Comparison of ENCODE assay signal across 15 mouse cellular contexts in the genomic region with DNA sequence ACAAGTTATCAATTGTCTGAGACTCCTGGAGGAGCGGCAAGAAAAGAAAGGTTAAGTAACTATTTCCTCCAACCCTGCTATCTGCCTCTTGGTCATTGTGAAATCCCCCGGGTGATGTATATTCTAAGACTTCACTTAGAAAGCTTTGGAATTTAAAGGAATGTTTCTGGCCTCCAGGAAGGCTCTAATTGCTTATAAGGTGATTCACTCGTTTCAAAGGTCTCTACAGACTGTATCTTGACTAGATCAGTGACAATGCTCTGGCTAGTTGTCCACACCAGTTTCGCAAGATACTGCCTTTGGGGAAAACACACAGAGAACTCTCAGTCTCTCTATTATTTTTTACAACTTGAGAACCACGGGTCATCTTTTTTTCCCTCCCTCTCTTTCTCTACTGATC. TPM values are rescaled to one million over a fixed set of nuclear protein-coding genes. Genes with fewer than 3 reads are reported as not detected.
DNase-seq lines count a peak whose midpoint lies in the region; ATAC-seq and TF ChIP-seq lines count a peak whose summit lies in the region.
"Had no signal": no experiment of that assay in that cellular context is flagged by ENCODE, and none has a peak within 500 bp of the region (broad histone marks: within the 10 kb centered on the region; RNA-seq: fewer than 3 reads in every experiment).

No protein-coding gene starts in this region.

- H3K4me2 ChIP-seq in liver, postnatal 0 days (ENCODE audit: low read depth, low read length), result peak overlapping the region; percentile 10; the same call in 1 of the 2 replicates
- H3K4me2 ChIP-seq in myocyte (ENCODE audit: low read depth), result peak overlapping the region; percentile 93
- no peak overlapping the region for H3K4me2 ChIP-seq in stomach, postnatal 0 days (replicated peaks; ENCODE audit: low read depth)
- H3K4me2 ChIP-seq: embryonic facial prominence, embryonic 13.5 days; forebrain, embryonic 12.5 days; heart, embryonic 11.5 days; liver, embryonic 15.5 days had no signal

- no peak overlapping the region for H3K4me3 ChIP-seq in liver, postnatal 0 days (ENCODE audit: low read depth, low read length)
- peak overlapping the region; percentile 7 for H3K4me3 ChIP-seq in myocyte
- H3K4me3 ChIP-seq in stomach, postnatal 0 days (ENCODE audit: low read depth, low read length), result no peak overlapping the region
- H3K4me3 ChIP-seq: embryonic facial prominence, embryonic 13.5 days; forebrain, embryonic 12.5 days; liver, embryonic 15.5 days had no signal

- H3ac ChIP-seq in myocyte (ENCODE audit: control insufficient read depth, insufficient read length), result no peak overlapping the region

- H3K9me3 ChIP-seq in liver, postnatal 0 days (ENCODE audit: low read length), result no peaks in the 10 kb centered on the region
- no peaks in the 10 kb centered on the region for H3K9me3 ChIP-seq in stomach, postnatal 0 days (ENCODE audit: control insufficient read depth, low read length)
- H3K9me3 ChIP-seq: embryonic facial prominence, embryonic 13.5 days; forebrain, embryonic 12.5 days; liver, embryonic 15.5 days had no signal

- H3K9ac ChIP-seq in liver, postnatal 0 days (replicated peaks), result no peak overlapping the region
- no peak overlapping the region for H3K9ac ChIP-seq in stomach, postnatal 0 days (ENCODE audit: low read length)
- H3K9ac ChIP-seq: embryonic facial prominence, embryonic 13.5 days; forebrain, embryonic 12.5 days; liver, embryonic 15.5 days had no signal

- no peaks in the 10 kb centered on the region for H3K79me2 ChIP-seq in myocyte (ENCODE audit: control insufficient read depth, insufficient read depth)

- H3K36me3 ChIP-seq in liver, postnatal 0 days (replicated peaks; ENCODE audit: insufficient read depth, low read length), result no peaks in the 10 kb centered on the region
- H3K36me3 ChIP-seq in myocyte (ENCODE audit: control insufficient read depth, insufficient read depth), result no peaks in the 10 kb centered on the region
- no peaks in the 10 kb centered on the region for H3K36me3 ChIP-seq in stomach, postnatal 0 days (ENCODE audit: control insufficient read depth, insufficient read depth, low read length)
- H3K36me3 ChIP-seq: embryonic facial prominence, embryonic 13.5 days; forebrain, embryonic 12.5 days; liver, embryonic 15.5 days had no signal

- no peak for TF ChIP-seq EP300 in liver, postnatal 0 days (IDR thresholded peaks at IDR 0.05; ENCODE audit: low read depth)
- no peak for TF ChIP-seq EP300 in stomach, postnatal 0 days (optimal IDR thresholded peaks at IDR 0.05)

- no peak for TF ChIP-seq POLR2A in myocyte (IDR thresholded peaks at IDR 0.05; ENCODE audit: insufficient read length, low read depth)

- peak; percentile 41; the same call in 1 of the 2 replicates for ATAC-seq in liver, postnatal 0 days
- peak; percentile 24 for ATAC-seq in activated CD4-positive, CD25-positive, alpha-beta regulatory T cell, adult 4 months
- ATAC-seq in hematopoietic stem cell, adult 5-6 weeks (replicated peaks in 1 of 2; ENCODE audit: insufficient read depth in 1 of 2, low FRiP score in 2 of 2, low TSS enrichment in 1 of 2, low read depth in 1 of 2, poor library complexity in 2 of 2, severe bottlenecking in 2 of 2), result peak; percentile 28 to 44; a peak in 2 of 4 replicates
- no peak for ATAC-seq in stomach, postnatal 0 days (ENCODE audit: low FRiP score, low TSS enrichment)

- H3K4me1 ChIP-seq in liver, postnatal 0 days (ENCODE audit: insufficient read depth), result no peaks in the 10 kb centered on the region; the same call in 1 of the 2 replicates
- no peaks in the 10 kb centered on the region for H3K4me1 ChIP-seq in stomach, postnatal 0 days (replicated peaks; ENCODE audit: control insufficient read depth, insufficient read depth)
- H3K4me1 ChIP-seq: embryonic facial prominence, embryonic 13.5 days; forebrain, embryonic 12.5 days; liver, embryonic 15.5 days had no signal

- no peaks in the 10 kb centered on the region for H3K27me3 ChIP-seq in liver, postnatal 0 days (ENCODE audit: insufficient read depth, low read length)
- no peaks in the 10 kb centered on the region for H3K27me3 ChIP-seq in myocyte (ENCODE audit: control insufficient read depth, insufficient read depth, insufficient read length)
- H3K27me3 ChIP-seq in stomach, postnatal 0 days (ENCODE audit: control insufficient read depth, insufficient read depth, low read length), result no peaks in the 10 kb centered on the region
- H3K27me3 ChIP-seq: embryonic facial prominence, embryonic 13.5 days; forebrain, embryonic 12.5 days; liver, embryonic 15.5 days had no signal

- no peak for DNase-seq in liver, postnatal 0 days
- no peak for DNase-seq in liver
- DNase-seq in left cerebral cortex, adult 8-10 months (ENCODE audit: low spot score in 2 of 2), result no peak
- no peak for DNase-seq in stomach, postnatal 0 days (ENCODE audit: low spot score)
- DNase-seq in testis, postnatal 14 days (ENCODE audit: low spot score), result no peak
- DNase-seq: cerebellum, postnatal 36 days; gastrocnemius, postnatal 36 days; layer of hippocampus, postnatal 36 days had no signal

- 25% methylated on average over 5 of the region's 5 CpGs for WGBS in liver, postnatal 0 days (ENCODE audit: insufficient replicate concordance)
- WGBS in stomach, postnatal 0 days, result 37% methylated on average over 5 of the region's 5 CpGs

- TF ChIP-seq CTCF in liver, postnatal 0 days (IDR thresholded peaks at IDR 0.05; ENCODE audit: low read depth), result no peak
- TF ChIP-seq CTCF in stomach, postnatal 0 days (IDR thresholded peaks at IDR 0.05; ENCODE audit: low read depth), result no peak

- peak overlapping the region; percentile 30; the same call in 1 of the 2 replicates for H3K27ac ChIP-seq in liver, postnatal 0 days (ENCODE audit: low read depth)
- no peak overlapping the region for H3K27ac ChIP-seq in stomach, postnatal 0 days (replicated peaks)
- H3K27ac ChIP-seq: embryonic facial prominence, embryonic 13.5 days; forebrain, embryonic 12.5 days; liver, embryonic 15.5 days had no signal

TF ChIP-seq in myocyte, 11 proteins besides CTCF, POLR2A, EP300 and RAD21:
- no peak for TF ChIP-seq E2F4 (IDR thresholded peaks at IDR 0.05; ENCODE audit: insufficient read depth)
- TF ChIP-seq CEBPB (IDR thresholded peaks at IDR 0.05; ENCODE audit: insufficient read depth, poor library complexity, severe bottlenecking), result peak; percentile 80
- no peak for TF ChIP-seq MYOD1 (IDR thresholded peaks at IDR 0.05; ENCODE audit: control insufficient read depth in 1 of 3, insufficient read length in 2 of 3, low read depth in 2 of 3)
- TF ChIP-seq TCF3 (IDR thresholded peaks at IDR 0.05; ENCODE audit: insufficient read length, low read depth), result no peak
- no peak for TF ChIP-seq POLR2AphosphoS2 (IDR thresholded peaks at IDR 0.05; ENCODE audit: insufficient read length, low read depth)

RNA-seq across cellular contexts. Expression of a gene that starts 12.7 kb away (rescaled TPM):
- polyA plus RNA-seq in liver, postnatal 0 days (2015; fragmentation: Nextera tagmentation; extraction: Ambion mirVana), result 1.7 and 1.8 TPM in 2 replicates
- 1 to 10 TPM; 2.2 to 2.8 TPM for polyA plus RNA-seq in activated CD4-positive, CD25-positive, alpha-beta regulatory T cell, adult 4 months (2017; shearing (Covaris generic))
- 13.3 and 14.1 TPM in 2 replicates for total RNA-seq in hematopoietic stem cell, adult 5-6 weeks (2017)
- polyA plus RNA-seq in myocyte (2012; fragmentation: generic; extraction: Trizol), result 11.0 TPM
- total RNA-seq in left cerebral cortex, adult 8-10 months (2022), result 10 to 100 TPM; 39.5 to 50.7 (median 43.0) TPM
- 2.7 and 2.8 TPM in 2 replicates for polyA plus RNA-seq in stomach, postnatal 0 days (2015; fragmentation: Nextera tagmentation; extraction: Ambion mirVana)

RNA-seq across cellular contexts. Expression of a gene that starts 28.1 kb away (rescaled TPM):
- 13.3 and 14.0 TPM in 2 replicates for polyA plus RNA-seq in liver, postnatal 0 days (2015; fragmentation: Nextera tagmentation; extraction: Ambion mirVana)
- 10 to 100 TPM; 28.9 to 29.2 TPM for polyA plus RNA-seq in activated CD4-positive, CD25-positive, alpha-beta regulatory T cell, adult 4 months (2017; shearing (Covaris generic))
- total RNA-seq in hematopoietic stem cell, adult 5-6 weeks (2017), result 62.0 TPM in 2 replicates
- 21.1 TPM for polyA plus RNA-seq in myocyte (2012; fragmentation: generic; extraction: Trizol)
- 10 to 100 TPM; 73.3 to 88.7 (median 78.6) TPM for total RNA-seq in left cerebral cortex, adult 8-10 months (2022)
- 20.2 and 21.6 TPM in 2 replicates for polyA plus RNA-seq in stomach, postnatal 0 days (2015; fragmentation: Nextera tagmentation; extraction: Ambion mirVana)

RNA-seq across cellular contexts. Expression of a gene that starts 44.9 kb away (rescaled TPM):
- 3.1 and 3.7 TPM in 2 replicates for polyA plus RNA-seq in liver, postnatal 0 days (2015; fragmentation: Nextera tagmentation; extraction: Ambion mirVana)
- polyA plus RNA-seq in activated CD4-positive, CD25-positive, alpha-beta regulatory T cell, adult 4 months (2017; shearing (Covaris generic)), result 1 to 10 TPM; 5.1 to 5.5 TPM
- 7.6 and 8.9 TPM in 2 replicates for total RNA-seq in hematopoietic stem cell, adult 5-6 weeks (2017)
- polyA plus RNA-seq in myocyte (2012; fragmentation: generic; extraction: Trizol), result 10.7 TPM
- 10 to 100 TPM; 38.5 to 41.9 (median 39.0) TPM for total RNA-seq in left cerebral cortex, adult 8-10 months (2022)
- 12.2 and 13.6 TPM in 2 replicates for polyA plus RNA-seq in stomach, postnatal 0 days (2015; fragmentation: Nextera tagmentation; extraction: Ambion mirVana)

RNA-seq across cellular contexts. Expression of a gene that starts 57.2 kb away (rescaled TPM):
- 36.1 and 38.3 TPM in 2 replicates for polyA plus RNA-seq in liver, postnatal 0 days (2015; fragmentation: Nextera tagmentation; extraction: Ambion mirVana)
- polyA plus RNA-seq in activated CD4-positive, CD25-positive, alpha-beta regulatory T cell, adult 4 months (2017; shearing (Covaris generic)), result 100 to 1,000 TPM; 128 to 129 TPM
- 87.7 and 109 TPM in 2 replicates for total RNA-seq in hematopoietic stem cell, adult 5-6 weeks (2017)
- 44.1 TPM for polyA plus RNA-seq in myocyte (2012; fragmentation: generic; extraction: Trizol)
- total RNA-seq in left cerebral cortex, adult 8-10 months (2022), result 10 to 100 TPM; 71.8 to 75.1 (median 72.0) TPM
- 96.0 and 103 TPM in 2 replicates for polyA plus RNA-seq in stomach, postnatal 0 days (2015; fragmentation: Nextera tagmentation; extraction: Ambion mirVana)
